Mouse (Mus musculus): ENCODE data around the gene Gm49776.
"Not testable (repeated sequence)": the region's sequence is repeated elsewhere in the genome, so short reads cannot be mapped to it uniquely, and the experiment has no call there.

The Gm49776 gene

DNA sequence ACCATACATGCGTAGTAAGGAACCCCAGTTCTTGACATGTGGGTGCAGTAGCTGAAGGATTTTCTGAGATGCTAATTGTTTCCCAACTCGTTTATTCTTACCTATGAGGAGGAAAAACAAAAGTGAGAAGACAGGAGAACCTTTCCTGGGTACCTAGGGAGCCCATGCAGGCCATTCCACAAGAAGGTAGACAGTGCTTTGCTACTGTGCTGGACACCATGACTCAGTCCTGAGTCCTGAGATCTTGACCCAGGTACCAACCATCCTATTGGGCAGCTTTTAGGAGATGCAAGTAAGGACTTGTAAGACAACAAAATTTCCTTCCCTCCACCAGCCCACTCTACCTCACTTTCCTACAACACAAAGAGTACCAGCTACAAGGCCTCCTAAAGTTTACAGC is at the start of gene Gm49776:
Gm49776 (minus strand) TSS at position 101 of the 400 bp plus-strand sequence.
- no peak for DNase-seq (ENCODE audit: low spot score in 2 of 2)

DNA sequence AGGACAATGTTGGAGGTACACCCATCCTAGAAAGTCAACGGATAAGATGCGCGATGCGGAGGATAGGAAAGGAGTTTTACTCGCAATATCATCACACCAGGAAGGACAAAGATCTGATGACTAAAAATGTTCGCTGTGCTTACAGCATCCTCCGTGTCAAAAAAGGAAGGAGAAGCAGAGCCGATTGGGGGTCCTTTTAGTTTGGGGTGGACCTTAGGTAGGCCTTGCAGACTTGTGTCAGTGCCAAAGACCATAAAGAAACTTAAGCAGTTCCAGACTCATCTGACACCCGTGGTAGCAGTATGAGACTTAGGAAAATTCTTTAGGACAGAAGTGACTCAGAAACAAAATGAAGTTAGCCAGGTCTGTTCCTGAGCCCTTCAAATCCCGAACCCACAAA is 31.5 kb upstream of the Gm49776 start:
- DNase-seq (ENCODE audit: low spot score in 2 of 2) = not testable (repeated sequence)

DNA sequence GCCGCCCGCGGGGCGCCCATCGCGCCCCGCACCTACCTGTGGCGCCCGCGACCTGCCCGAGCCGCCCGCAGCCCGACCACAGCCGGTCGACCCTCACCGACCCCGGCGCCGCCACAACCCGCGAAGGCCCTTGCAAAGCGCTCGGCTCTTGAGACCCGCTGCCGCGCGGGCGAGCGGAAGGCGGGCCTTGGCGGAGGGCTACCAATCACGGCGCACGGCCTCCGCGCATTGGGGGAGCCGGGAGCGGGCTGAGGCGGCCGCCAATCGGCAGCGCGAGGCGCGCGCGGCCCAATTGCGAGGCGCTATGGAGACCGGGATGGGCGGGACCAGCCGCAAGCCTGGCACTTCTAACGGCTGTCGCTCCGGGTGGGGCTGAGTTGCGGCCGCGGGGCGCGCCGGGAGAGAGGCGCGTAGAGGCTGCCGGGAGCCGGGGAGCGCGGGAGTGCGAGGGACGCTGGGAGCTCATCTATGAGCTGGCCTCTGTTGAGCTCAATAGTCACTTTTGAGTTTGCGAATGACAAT is 31.0 kb upstream of the Gm49776 start, which contains the start of gene Dgcr8:
Dgcr8 (minus strand) TSS at position 180 of the 522 bp plus-strand sequence.
- DNase-seq (ENCODE audit: low spot score in 2 of 2) = peak; percentile 99

DNA sequence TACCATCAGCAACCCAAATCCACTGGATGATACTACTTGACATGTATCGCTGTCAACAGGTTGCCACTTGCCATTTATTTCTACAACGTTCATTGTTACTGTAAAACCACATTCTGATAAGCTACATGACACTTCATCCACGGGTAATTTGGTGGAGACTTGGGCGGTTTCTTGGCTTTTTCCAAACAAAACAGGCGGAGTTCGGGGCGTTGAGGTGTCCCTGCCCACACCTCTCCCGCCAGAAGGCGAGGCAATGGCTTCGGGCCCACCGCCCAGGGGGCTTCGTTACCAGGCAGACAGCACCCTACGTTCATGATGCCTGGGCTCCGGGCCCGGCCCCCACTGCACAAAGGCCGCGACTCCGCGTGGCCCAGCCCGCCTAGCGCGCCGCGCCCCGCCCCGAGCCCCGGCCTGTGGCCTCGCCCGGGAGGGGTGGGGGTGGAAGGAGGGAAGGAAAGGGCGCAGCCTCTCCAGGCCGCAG is 30.5 kb upstream of the Gm49776 start:
- no peak for DNase-seq (ENCODE audit: low spot score in 2 of 2)

DNA sequence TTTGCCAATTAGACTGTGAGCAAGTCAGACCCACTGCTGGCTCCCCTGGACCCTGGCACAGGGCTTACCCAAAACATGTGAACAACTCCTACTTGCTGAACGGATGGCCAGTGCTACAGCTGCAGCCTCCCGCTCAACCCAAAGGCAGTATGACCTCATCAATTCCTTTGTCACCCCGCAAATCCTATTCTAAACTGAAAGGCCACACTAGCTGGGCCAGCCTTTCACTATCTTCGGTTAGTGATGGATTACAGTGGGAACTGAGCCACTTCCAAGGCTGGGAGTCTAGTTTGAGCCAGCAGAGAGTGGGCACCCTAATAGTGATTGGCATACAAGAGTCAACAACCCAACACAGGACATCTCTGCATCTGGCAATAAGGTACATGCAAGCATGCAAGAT is 30.0 kb upstream of the Gm49776 start:
- DNase-seq (ENCODE audit: low spot score in 2 of 2) = no peak

DNA sequence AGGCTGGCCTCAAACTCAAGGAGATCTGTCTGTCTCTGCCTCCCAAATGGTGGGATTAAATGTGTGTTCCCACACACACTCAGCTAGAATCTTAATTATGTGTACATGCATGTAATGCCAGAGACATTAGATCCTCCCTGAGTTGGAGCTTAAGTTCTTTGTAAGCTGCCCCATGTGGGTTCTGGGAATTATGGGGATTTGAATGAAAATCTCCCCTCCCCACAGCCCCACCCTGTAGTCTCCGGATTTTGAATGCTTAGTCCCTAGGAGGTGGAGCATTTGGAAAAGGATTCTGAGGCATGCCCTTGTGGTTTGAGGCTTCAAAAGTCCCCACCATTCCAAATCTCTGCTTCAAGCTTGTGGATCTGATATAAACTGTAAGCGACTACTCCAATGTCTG is 17.0 kb upstream of the Gm49776 start:
- no peak for DNase-seq (ENCODE audit: low spot score in 2 of 2)

DNA sequence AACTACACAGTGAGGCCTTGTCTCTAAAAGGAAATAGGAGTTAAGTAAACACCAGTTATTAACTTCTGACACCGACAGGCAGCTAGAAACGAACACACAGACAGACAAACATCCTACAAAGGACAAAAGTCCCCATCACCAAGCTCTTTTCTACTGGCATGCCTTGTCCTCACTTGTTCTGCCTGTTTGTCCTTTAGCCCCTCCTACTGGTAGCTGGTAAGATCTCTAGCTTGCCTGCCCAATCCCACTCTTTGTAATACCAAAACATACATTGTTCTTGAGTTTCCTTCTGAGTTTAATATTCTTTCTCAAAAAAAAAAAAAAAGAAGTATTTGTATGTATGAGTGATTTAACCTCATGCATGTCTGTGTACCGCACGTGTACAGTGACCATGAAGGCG is 10.1 kb upstream of the Gm49776 start:
- no peak for DNase-seq (ENCODE audit: low spot score in 2 of 2)

DNA sequence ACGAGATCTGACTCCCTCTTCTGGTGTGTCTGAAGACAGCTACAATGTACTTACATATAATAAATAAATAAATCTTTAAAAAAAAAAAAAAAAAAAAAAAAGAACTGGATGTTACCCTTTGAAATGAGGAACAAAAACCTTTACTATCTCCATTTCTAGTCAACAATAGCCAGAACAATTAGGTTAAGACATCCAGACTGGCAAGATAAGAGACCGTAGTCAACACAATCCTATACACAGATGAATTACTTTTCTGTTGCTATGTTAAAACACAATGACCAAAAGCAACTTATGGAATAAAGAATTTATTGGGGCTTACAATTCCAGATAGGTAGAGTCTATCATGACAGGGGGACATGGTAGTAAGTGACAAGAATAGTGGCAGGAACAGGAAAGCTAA is 6.9 kb upstream of the Gm49776 start:
- no peak for DNase-seq (ENCODE audit: low spot score in 2 of 2)

DNA sequence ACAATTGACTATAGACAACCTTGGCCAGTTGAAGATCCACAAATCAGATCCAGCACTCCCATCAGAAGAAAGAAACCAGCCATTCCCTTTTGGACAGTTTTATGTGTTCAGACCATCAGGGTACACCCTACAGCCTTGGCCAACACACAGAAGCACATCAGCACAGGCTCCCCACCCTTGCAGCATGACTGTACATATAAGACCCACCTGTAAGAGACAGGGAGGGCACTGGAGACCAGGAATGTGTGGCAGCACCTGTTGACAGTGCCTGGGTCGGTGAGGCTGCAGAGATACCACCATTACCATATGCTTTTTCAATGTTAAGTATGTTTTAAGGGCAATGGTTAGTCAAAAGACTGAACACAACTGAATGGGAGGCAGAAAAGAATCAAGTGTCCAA is 4.3 kb downstream of the Gm49776 start:
- DNase-seq (ENCODE audit: low spot score in 2 of 2) = no peak

DNA sequence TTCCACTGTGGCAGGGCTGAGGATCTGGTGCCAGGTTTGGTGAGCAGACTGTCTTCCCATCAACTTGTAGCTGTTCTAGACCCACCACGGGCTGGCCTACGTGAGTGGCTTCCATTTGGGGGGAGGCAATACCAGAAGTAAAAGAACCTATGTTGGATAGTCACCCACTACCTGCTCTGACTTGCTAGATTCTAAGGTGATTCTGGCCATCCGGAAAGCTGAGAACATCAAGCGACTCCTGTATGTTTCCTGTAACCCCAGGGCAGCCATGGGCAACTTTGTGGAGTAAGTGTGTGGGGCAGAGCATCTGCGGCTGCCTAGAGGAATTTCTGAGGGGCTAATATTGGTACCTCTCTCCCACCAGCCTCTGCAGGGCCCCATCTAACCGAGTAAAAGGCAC is 5.4 kb downstream of the Gm49776 start:
- no peak for DNase-seq (ENCODE audit: low spot score in 2 of 2)

DNA sequence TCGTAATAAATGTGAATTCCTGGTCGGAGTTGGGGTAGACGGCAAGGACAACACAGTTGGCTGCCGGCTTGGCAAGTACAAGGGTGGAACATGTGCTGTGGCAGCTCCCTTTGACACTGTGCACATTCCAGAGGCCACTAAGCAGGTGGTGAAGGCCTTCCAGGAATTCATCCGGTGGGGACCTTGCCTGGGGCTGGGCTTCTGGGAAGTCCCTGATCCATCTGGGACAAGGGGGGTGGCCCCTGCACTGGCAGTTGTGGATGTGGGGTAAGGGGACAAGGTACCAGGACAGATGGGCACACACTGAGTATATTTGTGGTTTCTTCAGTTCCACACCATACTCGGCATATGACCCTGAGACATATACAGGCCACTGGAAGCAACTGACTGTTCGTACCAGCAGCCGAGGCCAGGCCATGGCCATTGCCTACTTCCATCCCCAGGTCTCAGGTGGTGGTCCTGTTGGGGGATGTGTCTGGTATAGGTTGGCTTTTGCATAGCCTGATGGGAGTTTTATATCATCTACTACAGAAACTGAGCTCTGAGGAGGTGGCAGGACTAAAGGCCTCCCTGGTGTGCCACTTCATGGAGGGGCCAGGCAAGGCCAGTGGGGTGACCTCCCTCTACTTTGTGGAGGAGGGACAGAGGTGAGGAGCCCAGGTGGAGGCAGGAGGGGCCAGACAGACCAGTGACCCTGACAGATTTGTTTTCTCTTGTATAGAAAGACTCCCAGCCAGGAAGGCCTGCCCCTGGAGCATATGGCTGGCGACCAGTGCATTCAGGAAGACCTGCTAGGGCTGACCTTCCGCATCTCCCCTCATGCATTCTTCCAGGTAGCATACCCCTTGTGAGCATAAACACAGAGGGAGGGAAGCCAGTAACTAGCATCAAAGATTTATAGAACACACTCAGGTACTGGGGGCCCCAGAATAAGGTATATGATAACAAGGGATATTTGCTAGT is 7.0 kb downstream of the Gm49776 start:
- DNase-seq (ENCODE audit: low spot score in 2 of 2) = no peak

DNA sequence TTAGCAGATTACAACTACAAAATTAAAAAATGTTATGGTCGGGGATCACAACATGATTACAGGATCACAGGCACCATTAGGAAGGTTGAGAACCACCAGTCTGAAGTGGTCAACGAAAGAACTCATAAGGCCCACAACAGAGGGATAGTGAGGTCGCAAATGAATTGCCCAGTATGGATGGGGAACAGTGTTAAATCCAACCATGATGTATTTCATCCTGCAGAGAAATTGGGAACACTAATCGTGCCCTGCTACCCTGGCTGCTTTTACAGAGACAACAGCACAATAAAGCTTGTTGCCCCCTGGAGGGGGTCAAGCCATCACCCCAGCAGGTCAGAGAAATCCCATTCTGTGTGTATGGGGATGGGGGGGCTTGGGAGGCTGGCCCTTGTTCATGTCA is 7.9 kb downstream of the Gm49776 start:
- DNase-seq (ENCODE audit: low spot score in 2 of 2) = no peak

DNA sequence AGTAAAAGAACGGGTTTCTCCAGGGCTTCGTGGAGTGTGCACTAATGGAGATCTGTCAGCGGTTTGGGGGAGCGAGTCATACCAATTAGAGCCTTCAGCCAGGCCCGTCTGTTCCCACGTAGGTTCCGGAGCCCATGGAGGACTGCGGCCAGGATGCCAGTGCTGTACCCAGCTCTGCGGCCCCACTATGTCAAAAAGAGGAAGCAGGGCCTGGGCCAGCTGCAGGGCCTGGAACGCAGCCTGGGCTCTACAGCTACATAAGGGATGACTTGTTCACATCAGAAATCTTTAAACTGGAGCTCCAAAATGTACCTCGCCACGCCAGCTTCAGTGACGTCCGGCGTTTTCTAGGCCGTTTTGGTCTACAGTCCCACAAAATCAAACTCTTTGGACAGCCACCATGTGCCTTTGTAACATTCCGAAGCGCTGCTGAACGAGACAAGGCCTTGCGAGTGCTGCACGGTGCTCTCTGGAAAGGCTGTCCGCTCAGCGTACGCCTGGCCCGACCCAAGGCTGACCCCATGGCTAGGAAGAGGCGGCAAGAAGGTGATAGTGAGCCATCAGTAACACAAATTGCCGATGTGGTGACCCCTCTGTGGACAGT is 8.7 kb downstream of the Gm49776 start:
- peak; percentile 44 to 50 for DNase-seq (ENCODE audit: low spot score in 2 of 2)

DNA sequence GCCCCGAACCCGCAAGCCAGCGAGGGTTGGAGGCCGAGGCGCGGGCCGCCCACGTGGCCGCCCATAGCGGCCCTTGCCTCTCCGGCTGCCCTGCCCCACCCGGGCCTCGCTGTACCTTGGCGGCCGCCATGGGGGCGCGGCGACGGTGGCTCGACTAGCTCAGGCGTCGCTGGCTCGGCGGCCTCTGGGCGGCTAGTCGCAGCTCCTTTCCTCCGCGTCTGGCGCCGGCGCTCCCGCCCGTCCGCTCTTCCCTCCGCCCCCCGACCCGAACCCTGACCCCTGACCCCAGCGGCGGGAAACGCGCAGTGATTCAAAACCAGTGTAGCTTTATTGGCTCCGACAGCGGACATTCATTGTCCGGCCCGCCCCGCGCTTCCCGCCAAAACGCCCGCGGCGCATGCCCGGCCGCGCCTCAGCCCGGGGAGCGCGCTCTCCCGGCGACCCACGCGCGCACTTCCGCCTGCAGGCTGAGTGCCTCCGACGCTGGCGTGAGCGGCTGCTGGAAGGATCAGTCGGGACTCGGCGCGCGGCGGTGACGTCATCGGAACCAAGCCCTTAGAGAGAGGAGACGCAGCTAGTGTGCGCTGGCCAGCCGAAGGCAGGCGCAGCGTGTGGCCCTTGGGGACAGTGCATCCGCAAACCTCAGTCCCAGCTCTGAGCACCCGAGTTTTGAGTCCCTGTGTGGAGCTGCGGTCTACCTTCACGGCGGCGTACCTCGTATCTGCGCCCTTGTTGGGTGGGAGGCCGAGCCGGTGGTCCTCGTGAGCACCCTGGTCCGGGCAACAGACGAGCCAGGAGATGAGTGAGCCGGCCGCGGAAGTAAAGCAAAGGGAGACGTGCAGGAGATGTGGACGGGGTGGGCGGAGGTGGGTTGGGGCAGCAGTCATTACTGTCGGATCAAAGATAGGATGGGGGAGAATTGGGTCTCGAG is 9.4 kb downstream of the Gm49776 start, which contains the start of the genes Trmt2a and Ranbp1:
Trmt2a (plus strand) TSS at position 247 of the 931 bp plus-strand sequence.
Ranbp1 (minus strand) TSS at position 300 of the 931 bp plus-strand sequence.
- peak; percentile 98 for DNase-seq (ENCODE audit: low spot score in 2 of 2)

DNA sequence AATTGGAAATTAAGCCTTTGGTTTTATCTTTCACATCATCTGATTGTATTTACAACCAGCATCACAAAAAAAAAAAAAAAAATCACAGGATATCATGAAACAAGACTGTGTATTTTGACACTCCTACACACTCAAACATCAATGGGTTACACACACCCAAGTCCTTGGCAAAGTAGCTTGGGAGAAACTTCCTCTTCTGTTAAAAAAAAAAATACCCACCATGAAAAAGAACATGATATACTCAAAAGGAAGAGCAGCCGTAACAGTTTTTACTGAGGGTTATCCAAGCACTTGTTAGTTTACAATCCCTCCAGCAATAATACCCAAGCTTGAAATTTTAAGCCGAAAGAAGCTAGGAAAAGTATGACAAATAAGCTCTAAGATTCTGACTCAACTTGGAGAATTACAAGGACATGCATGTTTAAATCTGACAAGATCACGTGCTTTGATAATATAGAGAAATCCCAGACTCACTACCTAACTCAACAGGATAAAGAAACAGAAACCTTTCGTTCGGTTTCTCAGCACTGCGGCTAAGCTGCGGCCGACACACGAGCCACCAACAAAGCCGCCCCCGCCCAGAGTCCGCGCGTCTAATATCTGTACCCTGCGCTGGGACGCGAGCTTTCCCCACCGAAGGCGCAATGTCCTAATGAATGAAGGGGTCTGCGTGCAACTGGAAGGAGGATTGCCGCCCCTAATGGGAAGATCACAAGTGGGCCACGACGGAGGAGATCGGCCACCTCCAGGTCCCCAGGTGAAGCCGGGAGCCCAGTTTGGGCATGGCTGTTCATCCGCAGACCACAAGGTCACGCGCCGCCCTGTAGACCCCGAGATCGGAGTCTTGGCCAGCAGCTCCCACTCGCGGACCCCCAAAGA is 10.4 kb downstream of the Gm49776 start:
- DNase-seq (ENCODE audit: low spot score in 2 of 2) = peak in 1 of 2 experiments; percentile 33

DNA sequence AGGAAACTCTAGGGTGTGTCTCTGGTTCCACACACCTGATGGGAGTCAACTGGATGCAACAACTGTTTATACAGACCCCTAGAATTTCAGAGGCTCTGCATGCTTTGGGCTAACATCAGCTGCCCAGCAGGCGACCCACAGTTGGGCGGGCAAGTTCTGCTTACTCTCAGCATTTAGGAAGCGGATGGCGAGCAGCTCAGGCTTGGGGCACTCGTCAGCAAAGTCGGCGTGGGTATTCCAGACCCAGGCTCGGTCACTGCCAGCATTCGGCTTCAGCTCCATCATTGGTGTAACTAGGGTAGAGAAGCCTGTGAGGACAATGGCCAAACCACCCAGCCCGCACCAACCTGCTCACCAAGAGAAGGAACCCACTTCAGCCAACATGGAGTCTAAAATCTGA is 16.5 kb downstream of the Gm49776 start:
- no peak for DNase-seq (ENCODE audit: low spot score in 2 of 2)

DNA sequence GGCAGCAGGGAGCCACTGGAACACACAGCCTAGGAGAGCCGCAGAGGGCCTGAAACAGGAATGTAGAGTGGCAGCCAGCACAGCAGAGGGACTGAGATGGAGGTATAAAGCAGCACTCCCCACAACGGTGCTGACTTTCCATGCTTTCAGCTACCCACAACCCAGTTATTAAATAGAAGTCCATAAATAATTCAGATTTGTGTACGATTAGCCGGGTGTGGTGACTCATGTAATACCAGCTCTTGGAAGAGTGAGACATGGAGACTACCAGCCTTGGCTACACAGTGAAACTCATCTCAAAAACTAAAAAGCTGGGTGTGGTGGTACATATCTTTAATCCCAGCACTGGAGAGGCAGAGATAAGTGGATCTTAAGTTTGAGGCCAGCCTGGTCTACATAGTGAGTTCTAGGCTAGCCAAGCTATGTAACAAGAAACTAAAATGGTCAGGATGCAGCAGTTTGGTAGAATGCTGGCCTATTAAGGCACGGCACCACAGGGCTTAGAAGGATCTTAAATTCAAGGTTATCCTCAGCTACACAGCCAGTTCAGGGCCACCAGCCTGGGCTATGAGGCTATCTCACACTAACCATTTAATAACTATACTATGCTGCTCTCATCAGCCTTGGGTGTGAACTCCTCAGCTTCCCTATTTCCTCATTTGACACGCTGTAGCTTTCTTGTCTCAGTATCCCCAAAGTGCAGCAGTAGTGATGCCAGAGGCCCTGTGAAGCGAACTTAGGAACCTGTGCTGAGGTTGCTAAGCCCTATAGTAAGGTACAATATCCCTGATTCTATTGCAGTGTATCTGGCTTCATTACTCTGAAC is 21.2 kb downstream of the Gm49776 start:
- no peak for DNase-seq (ENCODE audit: low spot score in 2 of 2)

DNA sequence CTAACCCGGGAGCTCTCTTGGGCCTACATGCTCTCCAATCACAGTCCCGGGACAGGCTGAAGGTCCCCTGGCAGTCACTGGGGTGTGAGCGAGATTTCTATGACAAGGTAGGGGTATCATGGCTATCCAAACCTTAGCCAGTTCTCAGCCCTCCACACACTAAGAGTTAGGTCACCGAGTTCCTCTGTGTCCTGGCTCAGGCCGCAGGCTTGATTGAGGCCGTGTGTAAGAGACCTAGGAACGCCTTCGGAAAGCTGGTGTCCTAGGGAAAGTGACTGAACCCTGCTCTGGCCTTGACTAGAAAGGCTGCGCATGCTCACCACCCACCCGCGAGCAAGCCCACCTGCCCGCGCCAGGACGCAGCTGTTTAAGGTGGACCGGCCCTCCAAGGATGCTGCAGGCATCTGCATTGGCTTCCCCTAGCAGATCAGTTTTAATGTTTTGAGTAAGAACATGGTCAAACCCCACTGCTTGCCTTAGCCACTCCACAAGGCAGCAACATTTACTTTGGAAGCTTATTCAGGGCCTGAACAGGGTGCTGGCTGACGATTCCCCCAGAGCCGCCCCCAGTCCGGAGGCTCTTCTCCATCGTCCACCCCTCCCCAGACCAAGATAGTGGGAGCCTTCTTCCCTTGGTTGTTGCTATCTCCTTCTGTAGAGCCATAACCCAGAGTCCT is 22.6 kb downstream of the Gm49776 start:
- peak; percentile 74 to 75 for DNase-seq (ENCODE audit: low spot score in 2 of 2)
